Mouse (Mus musculus): ENCODE results near the gene Sptbn4. TPM values are rescaled to one million over a fixed set of nuclear protein-coding genes. Genes with fewer than 3 reads are reported as not detected.
A peak's percentile ranks its signal among the peaks of the same experiment; 100 is the strongest.

The Sptbn4 gene
- polyA plus RNA-seq, 1 experiment from 2014 or later, result 2.5 TPM

- H3K4me3 ChIP-seq (replicated peaks; ENCODE audit: low read length), result no peak overlapping the region; the same call in 1 of the 2 replicates
- H3K9me3 ChIP-seq (ENCODE audit: control insufficient read depth, low read length), result no peaks in the 10 kb centered on the region
- H3K4me1 ChIP-seq (replicated peaks; ENCODE audit: control insufficient read depth, insufficient read depth, low read length), result peaks cover 14% of the 10 kb centered on the region
- H3K9ac ChIP-seq (replicated peaks; ENCODE audit: low read depth, low read length), result no peak overlapping the region
- no peaks in the 10 kb centered on the region for H3K36me3 ChIP-seq (ENCODE audit: control insufficient read depth, insufficient read depth)
- H3K4me2 ChIP-seq (ENCODE audit: low read length), result peak overlapping the region; percentile 68; the same call in 1 of the 2 replicates
- ATAC-seq, result peak; percentile 55
- H3K27me3 ChIP-seq (replicated peaks; ENCODE audit: control insufficient read depth, insufficient read depth, low read length), result peaks cover 61% of the 10 kb centered on the region
- H3K27ac ChIP-seq (ENCODE audit: low read length), result no peak overlapping the region
- WGBS, result 16% methylated on average over 26 of the region's 26 CpGs
Measured at GRCm38 (mm10) chr7:27397048-27397949, 50.2 kb downstream of the Sptbn4 start.

DNA sequence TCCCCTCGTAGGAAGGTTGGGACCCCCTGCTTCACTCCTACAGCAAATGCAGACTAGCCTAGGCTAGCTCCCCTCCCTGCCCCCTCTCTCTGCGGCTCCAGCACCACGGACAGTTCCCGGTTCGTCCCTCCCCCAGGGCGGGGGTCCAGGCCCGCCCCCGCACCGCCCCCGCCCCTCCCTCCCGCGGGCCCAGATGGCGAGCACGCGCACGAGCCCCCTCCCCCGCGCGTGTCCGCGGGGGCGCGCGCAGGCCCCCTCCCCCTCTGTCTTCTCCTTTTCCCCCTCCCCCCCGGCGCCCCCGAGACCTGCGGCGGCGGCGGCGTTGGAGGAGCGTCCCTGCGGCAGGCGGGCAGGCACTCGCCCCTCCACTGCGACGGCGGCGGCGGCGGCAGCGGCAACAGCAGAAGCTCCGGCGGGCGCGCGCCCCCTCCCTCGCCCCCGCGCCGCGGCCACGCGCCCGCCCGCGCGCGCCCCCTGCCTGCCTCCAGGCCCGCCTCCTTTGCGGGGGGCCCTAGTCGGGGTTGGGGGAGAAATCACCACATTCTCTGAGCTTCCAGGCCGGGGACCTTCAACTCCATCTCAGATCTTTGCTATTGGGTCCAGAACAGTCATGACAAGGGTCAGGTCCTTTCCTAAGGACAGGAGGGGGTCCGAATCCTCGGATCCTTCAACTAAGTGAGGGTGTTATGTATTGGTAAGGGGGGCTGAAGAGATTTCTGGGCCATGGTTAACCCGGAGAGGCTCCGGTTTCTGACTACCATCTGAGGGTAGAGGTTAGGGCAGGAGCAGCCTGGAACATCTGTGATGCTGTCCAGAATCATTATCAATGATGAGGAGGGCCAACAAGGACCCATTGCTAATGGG, 51.1 kb downstream of the Sptbn4 start:
- 3% methylated on average over 29 of the region's 68 CpGs for WGBS
- no peaks in the 10 kb centered on the region for H3K36me3 ChIP-seq (ENCODE audit: control insufficient read depth, insufficient read depth)
- peaks cover 14% of the 10 kb centered on the region for H3K4me1 ChIP-seq (replicated peaks; ENCODE audit: control insufficient read depth, insufficient read depth, low read length)
- peak overlapping the region; percentile 66 for H3K9ac ChIP-seq (replicated peaks; ENCODE audit: low read depth, low read length)
- H3K4me2 ChIP-seq (ENCODE audit: low read length), result peak overlapping the region; percentile 68
- H3K9me3 ChIP-seq (ENCODE audit: control insufficient read depth, low read length), result no peaks in the 10 kb centered on the region
- ATAC-seq, result peak; percentile 47
- H3K4me3 ChIP-seq (replicated peaks; ENCODE audit: low read length), result peak overlapping the region; percentile 54
- peaks cover 64% of the 10 kb centered on the region for H3K27me3 ChIP-seq (replicated peaks; ENCODE audit: control insufficient read depth, insufficient read depth, low read length)
- H3K27ac ChIP-seq (ENCODE audit: low read length), result no peak overlapping the region

- Histone ChIP-seq H3K4me2 (ENCODE audit: low read length) (peak overlapping the region; percentile 68), H3K4me3 (replicated peaks; ENCODE audit: low read length) (peak overlapping the region; percentile 54), H3K9me3 (ENCODE audit: control insufficient read depth, low read length) (no peaks in the 10 kb centered on the region), H3K27ac (ENCODE audit: low read length) (no peak overlapping the region), H3K27me3 (replicated peaks; ENCODE audit: control insufficient read depth, insufficient read depth, low read length) (peaks cover 66% of the 10 kb centered on the region), H3K36me3 (ENCODE audit: control insufficient read depth, insufficient read depth) (no peaks in the 10 kb centered on the region), H3K9ac (replicated peaks; ENCODE audit: low read depth, low read length) (peak overlapping the region; percentile 66), H3K4me1 (replicated peaks; ENCODE audit: control insufficient read depth, insufficient read depth, low read length) (peaks cover 14% of the 10 kb centered on the region)
- WGBS, result 1% methylated on average over 22 of the region's 22 CpGs
- ATAC-seq, result no peak
Measured at GRCm38 (mm10) chr7:27395521-27396183, 51.8 kb downstream of the Sptbn4 start.

- H3K9me3 ChIP-seq (ENCODE audit: control insufficient read depth, low read length), result no peaks in the 10 kb centered on the region
- peaks cover 9% of the 10 kb centered on the region for H3K4me1 ChIP-seq (replicated peaks; ENCODE audit: control insufficient read depth, insufficient read depth, low read length)
- 47% methylated on average over 16 of the region's 16 CpGs for WGBS
- no peak overlapping the region for H3K27ac ChIP-seq (ENCODE audit: low read length)
- no peak overlapping the region for H3K4me2 ChIP-seq (ENCODE audit: low read length)
- no peak overlapping the region for H3K9ac ChIP-seq (replicated peaks; ENCODE audit: low read depth, low read length)
- H3K4me3 ChIP-seq (replicated peaks; ENCODE audit: low read length), result no peak overlapping the region
- peaks cover 42% of the 10 kb centered on the region for H3K27me3 ChIP-seq (replicated peaks; ENCODE audit: control insufficient read depth, insufficient read depth, low read length)
- ATAC-seq, result no peak
- H3K36me3 ChIP-seq (ENCODE audit: control insufficient read depth, insufficient read depth), result no peaks in the 10 kb centered on the region
Measured at GRCm38 (mm10) chr7:27391416-27391815, 56.1 kb downstream of the Sptbn4 start.

DNA sequence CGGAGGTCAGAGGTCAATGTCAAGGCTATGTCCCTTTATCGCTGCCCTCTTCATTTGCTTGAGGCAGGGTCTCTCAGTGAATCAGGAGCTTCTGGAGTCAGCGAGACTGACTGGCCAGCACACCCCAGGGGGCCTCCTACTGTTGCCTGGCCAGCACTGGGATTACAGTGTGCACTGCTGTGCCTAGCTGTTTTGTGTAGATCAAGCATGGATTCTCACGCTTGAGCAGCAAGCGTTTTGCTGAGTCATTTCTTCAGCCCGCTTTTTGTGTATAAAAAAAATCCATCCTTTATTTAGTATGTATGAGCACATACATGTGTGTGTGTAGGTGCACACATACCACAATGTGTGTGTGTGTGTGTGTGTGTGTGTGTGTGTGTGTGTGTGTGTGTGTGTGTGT, 58.3 kb downstream of the Sptbn4 start:
- no peak for ATAC-seq
- WGBS, result 68% methylated on average over 6 of the region's 6 CpGs
- no peak overlapping the region for H3K9ac ChIP-seq (replicated peaks; ENCODE audit: low read depth, low read length)
- no peak overlapping the region for H3K4me2 ChIP-seq (ENCODE audit: low read length)
- H3K27ac ChIP-seq (ENCODE audit: low read length), result no peak overlapping the region
- no peaks in the 10 kb centered on the region for H3K4me1 ChIP-seq (replicated peaks; ENCODE audit: control insufficient read depth, insufficient read depth, low read length)
- H3K27me3 ChIP-seq (replicated peaks; ENCODE audit: control insufficient read depth, insufficient read depth, low read length), result peaks cover 24% of the 10 kb centered on the region
- H3K36me3 ChIP-seq (ENCODE audit: control insufficient read depth, insufficient read depth), result no peaks in the 10 kb centered on the region
- H3K4me3 ChIP-seq (replicated peaks; ENCODE audit: low read length), result no peak overlapping the region
- H3K9me3 ChIP-seq (ENCODE audit: control insufficient read depth, low read length), result no peaks in the 10 kb centered on the region

GRCm38 (mm10) chr7:27384731-27385130, 62.8 kb downstream of the Sptbn4 start:
- ATAC-seq, result no peak
- H3K27ac ChIP-seq (ENCODE audit: low read length), result no peak overlapping the region
- H3K27me3 ChIP-seq (replicated peaks; ENCODE audit: control insufficient read depth, insufficient read depth, low read length), result no peaks in the 10 kb centered on the region; the same call in 1 of the 2 replicates
- H3K36me3 ChIP-seq (ENCODE audit: control insufficient read depth, insufficient read depth), result no peaks in the 10 kb centered on the region
- H3K4me2 ChIP-seq (ENCODE audit: low read length), result no peak overlapping the region
- 35% methylated on average over 4 of the region's 4 CpGs for WGBS
- no peak overlapping the region for H3K4me3 ChIP-seq (replicated peaks; ENCODE audit: low read length)
- H3K9ac ChIP-seq (replicated peaks; ENCODE audit: low read depth, low read length), result no peak overlapping the region
- no peaks in the 10 kb centered on the region for H3K4me1 ChIP-seq (replicated peaks; ENCODE audit: control insufficient read depth, insufficient read depth, low read length)
- no peaks in the 10 kb centered on the region for H3K9me3 ChIP-seq (ENCODE audit: control insufficient read depth, low read length)

DNA sequence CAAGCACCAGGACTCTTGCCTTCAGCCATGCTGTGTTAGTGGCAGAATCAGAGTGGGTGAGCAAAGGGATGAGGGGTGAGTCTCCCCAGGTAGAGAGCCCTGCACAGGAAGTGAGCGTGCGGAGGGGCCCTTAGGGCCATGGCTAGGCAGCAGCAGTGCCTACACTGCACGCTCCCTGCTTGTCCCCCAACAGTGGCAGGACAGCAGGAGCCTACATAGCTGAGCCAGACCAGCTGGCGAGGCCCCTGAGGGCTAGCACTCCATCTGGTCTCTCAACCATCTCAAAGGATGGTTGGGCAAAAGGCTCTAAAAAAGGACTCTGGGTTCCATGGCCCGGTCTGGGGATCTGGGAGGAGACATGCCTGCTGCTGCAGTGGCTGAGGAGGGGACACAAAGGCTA, 63.4 kb downstream of the Sptbn4 start:
- Histone ChIP-seq H3K4me3 (replicated peaks; ENCODE audit: low read length) (no peak overlapping the region), H3K9me3 (ENCODE audit: control insufficient read depth, low read length) (no peaks in the 10 kb centered on the region), H3K27ac (ENCODE audit: low read length) (no peak overlapping the region), H3K36me3 (ENCODE audit: control insufficient read depth, insufficient read depth) (no peaks in the 10 kb centered on the region), H3K4me2 (ENCODE audit: low read length) (no peak overlapping the region), H3K9ac (replicated peaks; ENCODE audit: low read depth, low read length) (no peak overlapping the region; the same call in 1 of the 2 replicates), H3K4me1 (replicated peaks; ENCODE audit: control insufficient read depth, insufficient read depth, low read length) (no peaks in the 10 kb centered on the region), H3K27me3 (replicated peaks; ENCODE audit: control insufficient read depth, insufficient read depth, low read length) (peaks cover 1% of the 10 kb centered on the region; the same call in 1 of the 2 replicates)
- 59% methylated on average over 5 of the region's 5 CpGs for WGBS
- 0 out of 2 replicates have a peak, but pooled peaks have one; percentile 36 for ATAC-seq

GRCm38 (mm10) chr7:27383233-27383632, 64.3 kb downstream of the Sptbn4 start:
- Histone ChIP-seq H3K27me3 (replicated peaks; ENCODE audit: control insufficient read depth, insufficient read depth, low read length) (peaks cover 5% of the 10 kb centered on the region), H3K27ac (ENCODE audit: low read length) (no peak overlapping the region), H3K4me1 (replicated peaks; ENCODE audit: control insufficient read depth, insufficient read depth, low read length) (no peaks in the 10 kb centered on the region), H3K4me3 (replicated peaks; ENCODE audit: low read length) (no peak overlapping the region), H3K9ac (replicated peaks; ENCODE audit: low read depth, low read length) (no peak overlapping the region), H3K36me3 (ENCODE audit: control insufficient read depth, insufficient read depth) (no peaks in the 10 kb centered on the region), H3K4me2 (ENCODE audit: low read length) (no peak overlapping the region), H3K9me3 (ENCODE audit: control insufficient read depth, low read length) (no peaks in the 10 kb centered on the region)
- WGBS, result 94% methylated on average over 1 of the region's 1 CpGs
- no peak for ATAC-seq

Measured in forebrain, embryonic 16.5 days (tissue).